Mouse (Mus musculus) myocyte (in vitro differentiated cells): Measurements from ENCODE around the gene Bmpr1b.

ENCODE experiments used
- CEBPB ChIP-seq: IDR thresholded peaks from 2 replicates; pipeline ENCODE4 v1.6.1; 2011; ENCODE audit warnings: mild to moderate bottlenecking, moderate library complexity; ENCODE audit not compliant: poor library complexity, insufficient read depth, severe bottlenecking
- E2F4 ChIP-seq: IDR thresholded peaks from one replicate; pipeline ENCODE4 v1.6.1; 2011; ENCODE audit warnings: mild to moderate bottlenecking, control low read depth, moderate library complexity; ENCODE audit not compliant: insufficient read depth
- MYOD1 ChIP-seq, 3 experiments: IDR thresholded peaks; one replicate each; pipeline ENCODE4 v1.6.1; 2011; ENCODE audit warnings: control low read depth in 2 of 3, low read depth in 2 of 3, mild to moderate bottlenecking in 2 of 3, moderate library complexity in 1 of 3; ENCODE audit not compliant: insufficient read length in 2 of 3, control insufficient read depth in 1 of 3
- POLR2A ChIP-seq: IDR thresholded peaks from one replicate; pipeline ENCODE4 v1.6.1; 2011; ENCODE audit warnings: low read depth, mild to moderate bottlenecking, control low read depth, moderate library complexity; ENCODE audit not compliant: insufficient read length
- POLR2AphosphoS2 ChIP-seq: IDR thresholded peaks from one replicate; pipeline ENCODE4 v1.6.1; 2011; ENCODE audit warnings: low read depth, control low read depth; ENCODE audit not compliant: insufficient read length
- SRF ChIP-seq: IDR thresholded peaks from one replicate; pipeline ENCODE4 v1.6.1; 2011; ENCODE audit warnings: low read depth; ENCODE audit not compliant: control insufficient read depth, insufficient read length
- TCF3 ChIP-seq: IDR thresholded peaks from one replicate; pipeline ENCODE4 v1.6.1; 2011; ENCODE audit warnings: low read depth, control low read depth; ENCODE audit not compliant: insufficient read length

GRCm38 (mm10) chr3:142049610-142050009 is 119.6 kb downstream of the Bmpr1b start:
- no peak for TF ChIP-seq POLR2A
- TF ChIP-seq MYOD1 (IDR thresholded peaks at IDR 0.05; ENCODE audit: control insufficient read depth in 1 of 3, insufficient read length in 2 of 3, low read depth in 2 of 3), result peak in 2 of 3 experiments; percentile 35 to 48
- TF ChIP-seq CEBPB, result no peak
- TF ChIP-seq E2F4, result no peak
- no peak for TF ChIP-seq POLR2AphosphoS2
- TF ChIP-seq TCF3, result no peak
- TF ChIP-seq SRF, result no peak
